Mouse (Mus musculus): ENCODE results near the gene Igsf1. TPM values are rescaled to one million over a fixed set of nuclear protein-coding genes. Genes with fewer than 3 reads are reported as not detected.

The Igsf1 gene
- polyA plus RNA-seq (2014; fragmentation: Nextera tagmentation; extraction: Ambion mirVana), result 1.2 and 1.7 TPM in 2 replicates

GRCm38 (mm10) chrX:49797213-49798019, at the start of gene Igsf1:
Igsf1 (minus strand) TSS chrX:49797749.
- Histone ChIP-seq H3K4me3 (ENCODE audit: low read depth, low read length) (peak within 1 kb of the TSS; percentile 26), H3K4me2 (ENCODE audit: low read depth, low read length, severe bottlenecking) (peak within 1 kb of the TSS; percentile 42), H3K9me3 (ENCODE audit: control insufficient read depth, low read length) (no peaks in the 10 kb centered on the region), H3K9ac (ENCODE audit: low read length) (no peak within 1 kb of the TSS), H3K27ac (ENCODE audit: low read depth, low read length) (no peak within 1 kb of the TSS), H3K27me3 (ENCODE audit: control insufficient read depth, insufficient read depth, low read length) (no peaks in the 10 kb centered on the region), H3K36me3 (ENCODE audit: control insufficient read depth, insufficient read depth, low read length) (no peaks in the 10 kb centered on the region), H3K4me1 (replicated peaks; ENCODE audit: control insufficient read depth, insufficient read depth, low read length) (no peaks in the 10 kb centered on the region)
- ATAC-seq (replicated peaks; ENCODE audit: low FRiP score) (peak; percentile 95), DNase-seq (ENCODE audit: low spot score) (peak; percentile 71)
- WGBS, result 24% methylated on average over 27 of the region's 28 CpGs

DNA sequence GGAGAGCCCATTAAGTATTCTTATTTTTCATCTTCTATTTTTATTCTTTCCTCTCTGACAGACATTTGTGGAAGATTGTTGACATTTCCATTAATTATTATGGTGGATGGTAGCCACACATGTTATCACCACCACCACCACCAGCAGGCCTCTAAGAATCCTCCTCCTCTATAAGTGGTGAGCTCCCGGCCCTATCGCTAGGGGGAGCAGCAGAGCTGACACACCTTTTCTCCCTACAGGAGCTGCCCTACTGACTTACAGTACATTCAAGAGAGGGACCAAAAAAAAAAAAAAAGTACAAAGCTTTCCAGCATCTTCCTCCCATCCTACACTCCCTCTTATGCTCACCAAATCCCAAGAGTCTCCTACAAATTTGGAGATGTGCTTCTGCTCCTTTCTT, 26.7 kb downstream of the Igsf1 start:
- Histone ChIP-seq H3K27ac (ENCODE audit: low read depth, low read length) (no peak overlapping the region), H3K36me3 (ENCODE audit: control insufficient read depth, insufficient read depth, low read length) (no peaks in the 10 kb centered on the region), H3K9ac (ENCODE audit: low read length) (no peak overlapping the region), H3K4me3 (ENCODE audit: low read depth, low read length) (no peak overlapping the region), H3K27me3 (ENCODE audit: control insufficient read depth, insufficient read depth, low read length) (no peaks in the 10 kb centered on the region), H3K4me2 (ENCODE audit: low read depth, low read length, severe bottlenecking) (no peak overlapping the region), H3K4me1 (replicated peaks; ENCODE audit: control insufficient read depth, insufficient read depth, low read length) (no peaks in the 10 kb centered on the region), H3K9me3 (ENCODE audit: control insufficient read depth, low read length) (no peaks in the 10 kb centered on the region)
- ATAC-seq (replicated peaks; ENCODE audit: low FRiP score) (no peak), DNase-seq (ENCODE audit: low spot score) (no peak)
- WGBS, result 37% methylated on average over 2 of the region's 2 CpGs

- DNase-seq (ENCODE audit: low spot score), result no peak
- WGBS, result 26% methylated on average over 5 of the region's 5 CpGs
- Histone ChIP-seq H3K9me3 (ENCODE audit: control insufficient read depth, low read length) (no peaks in the 10 kb centered on the region), H3K4me1 (replicated peaks; ENCODE audit: control insufficient read depth, insufficient read depth, low read length) (no peaks in the 10 kb centered on the region), H3K36me3 (ENCODE audit: control insufficient read depth, insufficient read depth, low read length) (no peaks in the 10 kb centered on the region), H3K4me3 (ENCODE audit: low read depth, low read length) (no peak overlapping the region), H3K4me2 (ENCODE audit: low read depth, low read length, severe bottlenecking) (no peak overlapping the region), H3K9ac (ENCODE audit: low read length) (no peak overlapping the region), H3K27ac (ENCODE audit: low read depth, low read length) (no peak overlapping the region), H3K27me3 (ENCODE audit: control insufficient read depth, insufficient read depth, low read length) (no peaks in the 10 kb centered on the region)
- ATAC-seq (replicated peaks; ENCODE audit: low FRiP score), result no peak
Observed at GRCm38 (mm10) chrX:49745192-49745591, 52.4 kb downstream of the Igsf1 start.

- DNase-seq (ENCODE audit: low spot score) (no peak), ATAC-seq (replicated peaks; ENCODE audit: low FRiP score) (no peak)
- H3K4me1 ChIP-seq (replicated peaks; ENCODE audit: control insufficient read depth, insufficient read depth, low read length), result no peaks in the 10 kb centered on the region
- H3K9me3 ChIP-seq (ENCODE audit: control insufficient read depth, low read length), result no peaks in the 10 kb centered on the region
- no peaks in the 10 kb centered on the region for H3K27me3 ChIP-seq (ENCODE audit: control insufficient read depth, insufficient read depth, low read length)
- H3K4me3 ChIP-seq (ENCODE audit: low read depth, low read length), result no peak within 1 kb of the TSS
- H3K27ac ChIP-seq (ENCODE audit: low read depth, low read length), result no peak within 1 kb of the TSS
- 88% methylated on average over 2 of the region's 2 CpGs for WGBS
- H3K4me2 ChIP-seq (ENCODE audit: low read depth, low read length, severe bottlenecking), result no peak within 1 kb of the TSS
- no peaks in the 10 kb centered on the region for H3K36me3 ChIP-seq (ENCODE audit: control insufficient read depth, insufficient read depth, low read length)
- no peak within 1 kb of the TSS for H3K9ac ChIP-seq (ENCODE audit: low read length)
Observed at GRCm38 (mm10) chrX:49734959-49735358, 62.6 kb downstream of the Igsf1 start, which contains the start of gene Olfr1321. Olfr1321 (minus strand) TSS chrX:49735059.

Other genes starting within 250 kb of the Igsf1 start
- not detected in 2 replicates for gene Olfr1320, start 125.4 kb downstream of the Igsf1 start, polyA plus RNA-seq (2014; fragmentation: Nextera tagmentation; extraction: Ambion mirVana)
- not detected in 2 replicates for gene Olfr1321, start 62.7 kb downstream of the Igsf1 start, polyA plus RNA-seq (2014; fragmentation: Nextera tagmentation; extraction: Ambion mirVana)
- gene Olfr1322, start 93.7 kb upstream of the Igsf1 start, polyA plus RNA-seq (2014; fragmentation: Nextera tagmentation; extraction: Ambion mirVana), result not detected in 2 replicates
- not detected in 2 replicates for gene Olfr1323, start 221.6 kb upstream of the Igsf1 start, polyA plus RNA-seq (2014; fragmentation: Nextera tagmentation; extraction: Ambion mirVana)